In the genomic region with DNA sequence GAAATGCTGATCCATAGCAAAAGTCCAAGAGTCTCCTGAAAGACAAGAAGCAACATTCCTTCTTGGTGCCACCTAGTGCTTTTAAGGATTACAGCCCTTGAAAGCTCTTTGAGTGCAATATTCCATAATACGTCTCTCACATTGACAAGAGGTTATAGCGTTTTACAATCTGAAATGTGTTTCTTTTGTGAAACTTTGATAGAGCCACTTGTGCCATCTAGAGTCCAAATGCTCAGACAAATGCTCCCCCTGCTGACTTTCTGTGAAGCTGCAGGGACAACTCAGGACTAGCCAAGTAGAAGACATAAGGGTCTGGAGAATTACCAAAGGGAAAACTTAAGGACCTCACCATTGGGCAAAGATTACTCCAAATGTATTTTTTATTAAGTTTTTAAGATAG, we compare ENCODE assay signal across 10 mouse cellular contexts.
A peak's percentile ranks its signal among the peaks of the same experiment; 100 is the strongest.
DNase-seq lines count a peak whose midpoint lies in the region; ATAC-seq and TF ChIP-seq lines count a peak whose summit lies in the region.
"Had no signal": no experiment of that assay in that cellular context is flagged by ENCODE, and none has a peak within 500 bp of the region (broad histone marks: within the 10 kb centered on the region; RNA-seq: fewer than 3 reads in every experiment).

No protein-coding gene starts in this region.

- no peak overlapping the region for H3K4me3 ChIP-seq in embryonic facial prominence, embryonic 11.5 days (ENCODE audit: low read depth, low read length)
- H3K4me3 ChIP-seq in limb, embryonic 14.5 days (replicated peaks; ENCODE audit: low read length) = no peak overlapping the region
- H3K4me3 ChIP-seq: hindbrain, embryonic 15.5 days; midbrain, embryonic 12.5 days had no signal

- no peaks in the 10 kb centered on the region for H3K4me1 ChIP-seq in embryonic facial prominence, embryonic 11.5 days (ENCODE audit: control insufficient read depth, insufficient read depth, low read length)
- no peaks in the 10 kb centered on the region for H3K4me1 ChIP-seq in limb, embryonic 14.5 days (ENCODE audit: control insufficient read depth, insufficient read depth, low read length)
- H3K4me1 ChIP-seq: hindbrain, embryonic 15.5 days; midbrain, embryonic 12.5 days had no signal

- H3K9me3 ChIP-seq in embryonic facial prominence, embryonic 11.5 days (replicated peaks; ENCODE audit: control insufficient read depth, low read length) = no peaks in the 10 kb centered on the region
- no peaks in the 10 kb centered on the region for H3K9me3 ChIP-seq in limb, embryonic 14.5 days (ENCODE audit: control insufficient read depth, low read length)
- H3K9me3 ChIP-seq: hindbrain, embryonic 15.5 days; midbrain, embryonic 12.5 days had no signal

- ATAC-seq in embryonic facial prominence, embryonic 11.5 days (replicated peaks; ENCODE audit: insufficient number of reproducible peaks, low FRiP score, low TSS enrichment, low read depth) = no peak
- no peak for ATAC-seq in limb, embryonic 14.5 days (ENCODE audit: low FRiP score, low read depth)

- no peak overlapping the region for H3K27ac ChIP-seq in embryonic facial prominence, embryonic 11.5 days (replicated peaks; ENCODE audit: low read depth, low read length)
- no peak overlapping the region for H3K27ac ChIP-seq in limb, embryonic 14.5 days (replicated peaks; ENCODE audit: low read depth, low read length)
- H3K27ac ChIP-seq: hindbrain, embryonic 15.5 days; midbrain, embryonic 12.5 days had no signal

- peak; percentile 12 to 21 for DNase-seq in heart, postnatal 14 days
- DNase-seq in heart, postnatal 25 days (ENCODE audit: low spot score) = no peak
- DNase-seq in urinary bladder, postnatal 36 days (ENCODE audit: low spot score in 2 of 2) = peak; percentile 3 to 7
- no peak for DNase-seq in urinary bladder, adult 18-20 months (ENCODE audit: low spot score in 2 of 2)
- DNase-seq in embryonic facial prominence, embryonic 11.5 days (ENCODE audit: low spot score) = peak; percentile 43
- peak; percentile 7 for DNase-seq in limb, embryonic 14.5 days (ENCODE audit: low spot score)
- DNase-seq in thymus, postnatal 25 days = peak; percentile 0
- no peak for DNase-seq in urinary bladder, postnatal 25 days (ENCODE audit: low spot score)

- no peaks in the 10 kb centered on the region for H3K27me3 ChIP-seq in embryonic facial prominence, embryonic 11.5 days (ENCODE audit: control insufficient read depth, insufficient read depth, low read length)
- no peaks in the 10 kb centered on the region for H3K27me3 ChIP-seq in limb, embryonic 14.5 days (ENCODE audit: control insufficient read depth, insufficient read depth, low read length)
- H3K27me3 ChIP-seq: hindbrain, embryonic 15.5 days; midbrain, embryonic 12.5 days had no signal

- H3K4me2 ChIP-seq in embryonic facial prominence, embryonic 11.5 days (ENCODE audit: low read depth, low read length) = no peak overlapping the region
- H3K4me2 ChIP-seq in limb, embryonic 14.5 days (replicated peaks; ENCODE audit: low read depth, low read length, severe bottlenecking) = no peak overlapping the region
- H3K4me2 ChIP-seq: hindbrain, embryonic 15.5 days; midbrain, embryonic 12.5 days had no signal

- no peaks in the 10 kb centered on the region for H3K36me3 ChIP-seq in embryonic facial prominence, embryonic 11.5 days (replicated peaks; ENCODE audit: control insufficient read depth, insufficient read depth, low read depth, low read length)
- no peaks in the 10 kb centered on the region for H3K36me3 ChIP-seq in limb, embryonic 14.5 days (ENCODE audit: control insufficient read depth, insufficient read depth, low read length)
- H3K36me3 ChIP-seq: hindbrain, embryonic 15.5 days; midbrain, embryonic 12.5 days had no signal

- TF ChIP-seq POLR2A in limb, embryonic 14.5 days (IDR thresholded peaks at IDR 0.05; ENCODE audit: borderline replicate concordance, extremely low read depth, insufficient read depth, insufficient read length) = no peak

- intact Hi-C loops in heart, postnatal 14 days (cut with DNase I) = no loop called here
- intact Hi-C loops in heart, postnatal 25 days (cut with DNase I) = no loop called here

- WGBS in embryonic facial prominence, embryonic 11.5 days = 45% methylated on average over 2 of the region's 2 CpGs
- WGBS in limb, embryonic 14.5 days = 33% methylated on average over 2 of the region's 2 CpGs

- H3K9ac ChIP-seq in embryonic facial prominence, embryonic 11.5 days (replicated peaks; ENCODE audit: low read length) = no peak overlapping the region
- no peak overlapping the region for H3K9ac ChIP-seq in limb, embryonic 14.5 days (ENCODE audit: low read depth, low read length, severe bottlenecking)
- H3K9ac ChIP-seq: hindbrain, embryonic 15.5 days; midbrain, embryonic 12.5 days had no signal

Comparison
In these comparisons a context has a peak if more than half of its experiments do, and no peak if none do; other contexts are left out.
1. DNase-seq: peak in heart, postnatal 14 days (2 of 2), urinary bladder, postnatal 36 days (2 of 2), embryonic facial prominence, embryonic 11.5 days (single experiment), limb, embryonic 14.5 days (single experiment) and thymus, postnatal 25 days (single experiment); none in heart, postnatal 25 days (single experiment), urinary bladder, adult 18-20 months (0 of 2) and urinary bladder, postnatal 25 days (single experiment).